Mouse (Mus musculus) right cerebral cortex, adult 18-20 months (tissue): ENCODE measurements around the gene Exosc2.
"Not testable (repeated sequence)": the region's sequence is repeated elsewhere in the genome, so short reads cannot be mapped to it uniquely, and the experiment has no call there.

ENCODE experiments used
- DNase-seq: peaks from one replicate; pipeline ENCODE4 v3.0.0; 2022; ENCODE audit warnings: mixed read lengths

Gene Exosc2

DNA sequence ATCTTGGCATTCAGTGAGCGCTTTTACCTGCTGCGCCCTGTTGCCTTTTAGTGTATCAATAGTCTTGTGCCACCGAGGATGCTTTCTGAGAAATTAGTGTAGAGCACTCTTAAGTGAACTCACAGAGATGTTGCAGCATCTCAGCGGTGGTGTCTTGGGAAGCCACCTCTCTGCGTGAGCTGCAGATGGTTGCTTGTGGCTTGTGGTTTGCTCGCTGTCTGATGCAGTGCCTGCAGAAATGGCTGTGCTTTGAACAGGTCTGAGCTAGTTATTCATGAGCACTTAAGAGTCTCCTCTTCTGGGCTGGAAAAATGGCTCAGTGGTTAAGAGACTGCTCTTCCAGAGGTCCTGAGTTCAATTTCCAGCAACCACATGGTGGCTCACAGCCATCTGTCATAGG is 8.1 kb downstream of the Exosc2 start:
- no peak for DNase-seq

- not testable (repeated sequence) for DNase-seq
These were observed 10.7 kb downstream of the Exosc2 start for GRCm38 (mm10) chr2:31681051-31681707.

GRCm38 (mm10) chr2:31681731-31682235 is 11.3 kb downstream of the Exosc2 start:
- DNase-seq: no peak

- DNase-seq: peak; percentile 55
These were observed 13.2 kb downstream of the Exosc2 start for GRCm38 (mm10) chr2:31683666-31684065.

DNA sequence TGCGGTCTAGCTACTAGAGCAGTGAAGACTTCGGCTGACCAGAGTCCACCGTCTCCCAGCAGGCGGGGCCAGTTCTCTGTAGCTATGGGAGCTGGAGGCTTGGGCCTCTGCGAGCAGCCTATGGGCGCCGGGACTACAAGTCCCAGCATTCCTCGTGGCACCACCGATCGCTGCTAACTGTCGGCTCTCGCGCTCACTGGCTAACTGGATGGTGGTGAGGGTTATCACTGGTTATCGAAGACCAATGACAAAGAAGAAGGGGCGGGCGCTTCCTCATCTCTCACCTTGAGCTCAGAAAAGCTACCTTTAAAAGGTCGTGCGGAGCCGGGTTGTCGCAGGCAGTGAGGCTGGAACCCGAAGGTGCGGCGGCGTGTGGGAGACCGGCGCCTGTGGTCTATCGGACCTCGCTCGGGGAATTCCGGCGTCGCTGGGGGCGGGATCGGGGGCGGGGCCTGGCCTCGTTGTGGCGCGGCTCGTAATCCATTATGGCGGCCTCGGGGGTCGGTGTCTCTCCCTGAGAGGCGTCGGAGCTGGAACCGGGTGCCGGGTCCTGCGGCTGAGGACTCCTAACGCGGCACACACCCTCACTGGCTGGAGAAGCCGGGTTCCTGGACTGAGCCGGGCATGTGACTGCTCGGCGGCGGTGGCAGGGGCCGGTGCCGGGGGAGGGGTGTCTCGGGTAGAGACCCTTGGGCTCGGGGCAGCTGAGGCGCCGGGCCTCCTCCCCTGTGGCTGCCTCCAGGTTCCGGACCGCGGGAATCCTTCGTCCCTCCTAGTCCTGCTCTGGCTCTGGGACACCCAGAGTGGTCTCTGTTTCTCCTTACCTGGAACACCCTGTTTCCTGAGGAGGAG is 17.8 kb downstream of the Exosc2 start, which contains the start of gene Abl1:
Abl1 (plus strand) TSS at position 303 of the 852 bp plus-strand sequence.
- peak; percentile 98 for DNase-seq

GRCm38 (mm10) chr2:31689045-31689444 is 18.5 kb downstream of the Exosc2 start:
- no peak for DNase-seq

DNA sequence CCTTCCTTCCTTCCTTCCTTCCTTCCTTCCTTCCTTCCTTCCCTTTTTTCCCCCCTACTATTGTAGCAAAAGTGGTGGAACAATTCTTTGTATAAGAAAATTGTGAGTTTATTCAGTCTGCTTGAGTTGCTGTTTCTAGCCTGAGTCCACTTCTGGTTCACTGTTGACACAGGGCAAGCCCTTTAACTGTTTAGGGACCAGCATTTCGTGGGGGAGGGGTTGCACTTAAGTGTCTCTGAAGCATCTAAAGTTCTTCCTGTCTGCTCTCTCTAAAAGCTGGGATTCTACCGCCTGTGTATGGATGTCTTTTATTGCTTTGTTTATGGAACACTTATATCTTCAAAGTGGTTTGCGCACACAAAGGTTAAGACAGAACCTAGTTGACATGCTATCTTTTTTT is 19.5 kb downstream of the Exosc2 start:
- DNase-seq: no peak

- no peak for DNase-seq
These were observed 27.7 kb downstream of the Exosc2 start for GRCm38 (mm10) chr2:31698209-31698608.

- DNase-seq: no peak
These were observed 30.3 kb downstream of the Exosc2 start for GRCm38 (mm10) chr2:31700545-31701446.

- DNase-seq: no peak
These were observed 32.7 kb downstream of the Exosc2 start for GRCm38 (mm10) chr2:31703226-31703625.

GRCm38 (mm10) chr2:31705914-31706313 is 35.4 kb downstream of the Exosc2 start:
- DNase-seq: no peak

- DNase-seq: no peak
These were observed 36.0 kb downstream of the Exosc2 start for GRCm38 (mm10) chr2:31706531-31706930.

GRCm38 (mm10) chr2:31712716-31713115 is 42.2 kb downstream of the Exosc2 start:
- DNase-seq: no peak

DNA sequence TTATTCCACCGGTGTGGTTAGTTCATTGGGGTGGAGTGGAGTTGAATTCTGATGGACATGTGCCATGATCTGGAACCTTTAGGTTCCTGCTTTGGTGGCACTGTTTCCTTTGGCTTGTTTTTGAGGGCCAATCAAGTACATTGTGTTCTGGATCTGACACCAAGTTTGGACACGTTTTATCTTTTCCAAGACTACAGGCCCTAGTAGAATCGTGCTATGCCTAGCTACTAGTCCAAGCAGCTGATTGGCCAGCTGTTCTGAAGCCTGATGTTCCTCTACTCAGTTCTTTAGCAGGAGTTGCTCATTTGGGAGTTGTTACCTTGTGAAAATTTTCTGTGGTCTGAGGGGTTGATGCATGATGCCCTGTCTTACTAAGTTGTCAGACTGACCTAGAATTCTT is 43.3 kb downstream of the Exosc2 start:
- DNase-seq: no peak

- no peak for DNase-seq
These were observed 44.3 kb downstream of the Exosc2 start for GRCm38 (mm10) chr2:31714780-31715179.

GRCm38 (mm10) chr2:31715985-31716384 is 45.5 kb downstream of the Exosc2 start:
- peak; percentile 88 for DNase-seq

GRCm38 (mm10) chr2:31719202-31719880 is 48.8 kb downstream of the Exosc2 start:
- no peak for DNase-seq

- no peak for DNase-seq
These were observed 49.4 kb downstream of the Exosc2 start for GRCm38 (mm10) chr2:31719944-31720343.

GRCm38 (mm10) chr2:31720783-31721182 is 50.3 kb downstream of the Exosc2 start:
- no peak for DNase-seq

- no peak for DNase-seq
These were observed 54.4 kb downstream of the Exosc2 start for GRCm38 (mm10) chr2:31724730-31725490.

DNA sequence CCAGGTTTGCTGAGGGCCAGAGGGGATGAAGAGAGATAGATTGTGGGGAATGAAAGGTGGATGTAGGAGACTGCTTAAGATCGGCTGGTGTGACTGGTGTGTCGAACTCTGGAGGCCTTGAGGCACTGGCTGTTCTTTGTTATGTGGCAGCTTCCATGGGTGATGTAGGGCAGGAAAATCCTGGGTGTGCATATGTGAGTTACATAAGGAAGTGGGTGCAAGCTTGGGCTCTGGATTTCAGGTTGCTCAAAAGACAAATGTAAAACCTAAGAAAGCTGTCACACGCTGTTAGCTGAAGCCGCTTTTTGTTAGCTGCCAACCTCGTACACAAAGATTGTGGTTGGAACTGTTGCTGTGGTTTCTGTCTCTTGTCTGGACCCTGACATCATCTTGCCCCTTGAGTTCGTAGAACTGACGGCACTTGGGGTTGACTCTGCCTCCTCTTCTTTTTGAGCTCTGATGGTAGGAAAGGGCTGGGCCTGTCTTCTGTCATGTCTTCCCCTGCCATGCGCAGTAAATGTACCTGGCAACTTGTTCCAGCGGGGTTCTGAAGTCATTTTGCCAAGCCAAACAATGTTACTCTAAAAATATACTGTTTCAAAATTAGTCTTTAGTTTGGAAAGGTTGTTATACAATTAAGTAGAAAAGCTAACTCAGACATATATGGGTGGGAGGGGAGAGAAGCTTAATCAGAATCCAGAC is 57.2 kb downstream of the Exosc2 start:
- DNase-seq: peak; percentile 48
